Mouse (Mus musculus) embryonic facial prominence, embryonic 13.5 days (tissue): ENCODE results near the gene Dis3l. TPM values are rescaled to one million over a fixed set of nuclear protein-coding genes. Genes with fewer than 3 reads are reported as not detected.

Experiments
- ATAC-seq: fragments of 200-750 bp; cut with Nextera tagmentation; 2 replicates; pipeline ENCODE4 v1.8.0; 2017; ENCODE audit warnings: low read depth; ENCODE audit not compliant: insufficient number of reproducible peaks, insufficient read depth, low FRiP score, low TSS enrichment
- H3K27ac ChIP-seq: fragments of 300-500 bp; sonication (generic); 2 replicates; pipeline ENCODE4 v1.5.1; 2015; ENCODE audit warnings: moderate library complexity, mild to moderate bottlenecking, inconsistent platforms
- H3K27me3 ChIP-seq: fragments of 300-500 bp; sonication (generic); 2 replicates; pipeline ENCODE4 v1.6.1; 2015; ENCODE audit warnings: mild to moderate bottlenecking, inconsistent platforms
- H3K36me3 ChIP-seq: fragments of 300-500 bp; sonication (generic); 2 replicates; pipeline ENCODE4 v1.6.1; 2015; ENCODE audit warnings: mild to moderate bottlenecking, inconsistent platforms
- H3K4me1 ChIP-seq: fragments of 300-500 bp; sonication (generic); 2 replicates; pipeline ENCODE4 v1.6.1; 2015; ENCODE audit warnings: inconsistent platforms
- H3K4me2 ChIP-seq: fragments of 300-500 bp; sonication (generic); 2 replicates; pipeline ENCODE4 v1.6.1; 2015; ENCODE audit warnings: moderate library complexity, mild to moderate bottlenecking, inconsistent platforms
- H3K4me3 ChIP-seq: fragments of 300-500 bp; sonication (generic); 2 replicates; pipeline ENCODE4 v1.5.1; 2015; ENCODE audit warnings: mild to moderate bottlenecking, inconsistent platforms
- H3K9ac ChIP-seq: fragments of 300-500 bp; sonication (generic); 2 replicates; pipeline ENCODE4 v1.6.1; 2015; ENCODE audit warnings: mild to moderate bottlenecking, inconsistent platforms
- H3K9me3 ChIP-seq: fragments of 300-500 bp; sonication (generic); 2 replicates; pipeline ENCODE4 v1.6.1; 2016; ENCODE audit warnings: inconsistent platforms
- whole genome bisulfite sequencing: fragments of 180-500 bp; shearing (Covaris S2); methylation state at CpG from one replicate; pipeline ENCODE4 v1.1.7; 2015; ENCODE audit warnings: mixed read lengths; 5-methylcytosine and 5-hydroxymethylcytosine counted together
- polyA plus RNA-seq: library from polyadenylated mRNA; unstranded; fragments of >200 nt; fragmentation: Nextera tagmentation; extraction: Ambion mirVana; gene quantifications from 2 replicates; pipeline ENCODE4 v1.2.1, GENCODE M21; 2015

The Dis3l gene
- polyA plus RNA-seq: 19.4 and 20.7 TPM in 2 replicates

- peak within 1 kb of the TSS; percentile 75 for H3K4me3 ChIP-seq
- H3K27ac ChIP-seq: peak within 1 kb of the TSS; percentile 100
- no peaks in the 10 kb centered on the region for H3K27me3 ChIP-seq
- peak within 1 kb of the TSS; percentile 73 for H3K4me2 ChIP-seq
- H3K36me3 ChIP-seq: peaks cover 9% of the 10 kb centered on the region
- H3K9me3 ChIP-seq: no peaks in the 10 kb centered on the region
- H3K9ac ChIP-seq: peak within 1 kb of the TSS; percentile 100
- H3K4me1 ChIP-seq: peaks cover 19% of the 10 kb centered on the region
- WGBS: 17% methylated on average over 16 of the region's 16 CpGs
- ATAC-seq: no peak
Measured at GRCm38 (mm10) chr9:64341254-64341566, at the start of gene Dis3l. Dis3l (minus strand) TSS chr9:64341288.

GRCm38 (mm10) chr9:64389576-64390292 is 48.6 kb upstream of the Dis3l start:
- Histone ChIP-seq H3K27ac (no peak overlapping the region), H3K4me3 (no peak overlapping the region), H3K4me2 (no peak overlapping the region), H3K9me3 (no peaks in the 10 kb centered on the region), H3K4me1 (peaks cover 25% of the 10 kb centered on the region), H3K9ac (no peak overlapping the region), H3K36me3 (no peaks in the 10 kb centered on the region), H3K27me3 (peaks cover 54% of the 10 kb centered on the region)
- WGBS: 73% methylated on average over 7 of the region's 7 CpGs
- ATAC-seq: no peak

GRCm38 (mm10) chr9:64386466-64387211 is 45.6 kb upstream of the Dis3l start:
- Histone ChIP-seq H3K4me1 (peaks cover 31% of the 10 kb centered on the region), H3K27ac (no peak overlapping the region), H3K36me3 (no peaks in the 10 kb centered on the region), H3K9ac (peak overlapping the region; percentile 72), H3K27me3 (peaks cover 77% of the 10 kb centered on the region), H3K9me3 (no peaks in the 10 kb centered on the region), H3K4me2 (peak overlapping the region; percentile 100), H3K4me3 (peak overlapping the region; percentile 65)
- 1% methylated on average over 45 of the region's 45 CpGs for WGBS
- ATAC-seq: no peak

- H3K27ac ChIP-seq: no peak within 1 kb of the TSS
- H3K36me3 ChIP-seq: no peaks in the 10 kb centered on the region
- under 1% methylated on average over 88 of the region's 93 CpGs for WGBS
- ATAC-seq: no peak
- H3K27me3 ChIP-seq: peaks cover 77% of the 10 kb centered on the region
- peaks cover 31% of the 10 kb centered on the region for H3K4me1 ChIP-seq
- no peaks in the 10 kb centered on the region for H3K9me3 ChIP-seq
- H3K4me3 ChIP-seq: peak within 1 kb of the TSS; percentile 65
- H3K9ac ChIP-seq: peak within 1 kb of the TSS; percentile 72
- H3K4me2 ChIP-seq: peak within 1 kb of the TSS; percentile 100
Measured at GRCm38 (mm10) chr9:64385511-64386465, 44.7 kb upstream of the Dis3l start, which contains the start of gene Megf11. Megf11 (plus strand) TSS chr9:64385626.

- ATAC-seq: 0 out of 2 replicates have a peak, but pooled peaks have one; percentile 56
- no peak overlapping the region for H3K27ac ChIP-seq
- H3K9me3 ChIP-seq: no peaks in the 10 kb centered on the region
- peaks cover 58% of the 10 kb centered on the region for H3K27me3 ChIP-seq
- no peak overlapping the region for H3K4me3 ChIP-seq
- WGBS: 55% methylated on average over 10 of the region's 10 CpGs
- no peak overlapping the region for H3K4me2 ChIP-seq
- H3K4me1 ChIP-seq: peaks cover 31% of the 10 kb centered on the region
- H3K36me3 ChIP-seq: no peaks in the 10 kb centered on the region
- no peak overlapping the region for H3K9ac ChIP-seq
Measured at GRCm38 (mm10) chr9:64383021-64383788, 42.1 kb upstream of the Dis3l start.

GRCm38 (mm10) chr9:64376380-64376779 is 35.3 kb upstream of the Dis3l start:
- H3K4me3 ChIP-seq: no peak overlapping the region
- 0 out of 2 replicates have a peak, but pooled peaks cover under 1% of the 10 kb centered on the region for H3K27me3 ChIP-seq
- H3K4me2 ChIP-seq: no peak overlapping the region
- no peaks in the 10 kb centered on the region for H3K36me3 ChIP-seq
- WGBS: 86% methylated on average over 2 of the region's 2 CpGs
- H3K27ac ChIP-seq: no peak overlapping the region
- no peak overlapping the region for H3K9ac ChIP-seq
- H3K4me1 ChIP-seq: no peaks in the 10 kb centered on the region
- no peak for ATAC-seq
- no peaks in the 10 kb centered on the region for H3K9me3 ChIP-seq

GRCm38 (mm10) chr9:64371305-64371819 is 30.3 kb upstream of the Dis3l start:
- H3K36me3 ChIP-seq: no peaks in the 10 kb centered on the region
- no peaks in the 10 kb centered on the region for H3K9me3 ChIP-seq
- H3K4me1 ChIP-seq: no peaks in the 10 kb centered on the region
- 0 out of 2 replicates have a peak, but pooled peaks cover 8% of the 10 kb centered on the region for H3K27me3 ChIP-seq
- H3K4me3 ChIP-seq: no peak overlapping the region
- H3K4me2 ChIP-seq: no peak overlapping the region
- ATAC-seq: no peak
- no peak overlapping the region for H3K27ac ChIP-seq
- 50% methylated on average over 11 of the region's 11 CpGs for WGBS
- H3K9ac ChIP-seq: no peak overlapping the region

GRCm38 (mm10) chr9:64369871-64370270 is 28.8 kb upstream of the Dis3l start:
- 64% methylated on average over 7 of the region's 7 CpGs for WGBS
- H3K36me3 ChIP-seq: no peaks in the 10 kb centered on the region
- no peak overlapping the region for H3K9ac ChIP-seq
- no peak overlapping the region for H3K4me3 ChIP-seq
- 0 out of 2 replicates have a peak, but pooled peaks cover 8% of the 10 kb centered on the region for H3K27me3 ChIP-seq
- H3K27ac ChIP-seq: no peak overlapping the region
- H3K9me3 ChIP-seq: no peaks in the 10 kb centered on the region
- ATAC-seq: no peak
- no peak overlapping the region for H3K4me2 ChIP-seq
- no peaks in the 10 kb centered on the region for H3K4me1 ChIP-seq

GRCm38 (mm10) chr9:64361231-64361950 is 20.3 kb upstream of the Dis3l start:
- Histone ChIP-seq H3K4me2 (no peak overlapping the region), H3K4me3 (no peak overlapping the region), H3K27ac (no peak overlapping the region), H3K9ac (no peak overlapping the region), H3K9me3 (no peaks in the 10 kb centered on the region), H3K27me3 (no peaks in the 10 kb centered on the region), H3K4me1 (no peaks in the 10 kb centered on the region), H3K36me3 (no peaks in the 10 kb centered on the region)
- no peak for ATAC-seq
- 85% methylated on average over 9 of the region's 9 CpGs for WGBS

GRCm38 (mm10) chr9:64355627-64356026 is 14.5 kb upstream of the Dis3l start:
- Histone ChIP-seq H3K27ac (no peak overlapping the region), H3K9ac (no peak overlapping the region), H3K9me3 (no peaks in the 10 kb centered on the region), H3K4me3 (no peak overlapping the region), H3K4me2 (no peak overlapping the region), H3K27me3 (no peaks in the 10 kb centered on the region), H3K36me3 (no peaks in the 10 kb centered on the region), H3K4me1 (no peaks in the 10 kb centered on the region)
- no peak for ATAC-seq
- WGBS: 89% methylated on average over 7 of the region's 7 CpGs
